Mouse (Mus musculus) forebrain, embryonic 12.5 days (tissue): ENCODE data around the gene Stat6. TPM values are rescaled to one million over a fixed set of nuclear protein-coding genes. Genes with fewer than 3 reads are reported as not detected.

Experiments
- ATAC-seq: fragments of 200-750 bp; cut with Nextera tagmentation; 2 replicates; pipeline ENCODE4 v1.8.0; 2017; ENCODE audit warnings: moderate TSS enrichment; ENCODE audit not compliant: low FRiP score
- H3K27ac ChIP-seq: fragments of 300-500 bp; sonication (generic); 2 replicates; pipeline ENCODE4 v1.5.1; 2016; ENCODE audit warnings: mild to moderate bottlenecking
- H3K27me3 ChIP-seq: fragments of 300-500 bp; sonication (generic); 2 replicates; pipeline ENCODE4 v1.6.1; 2016; ENCODE audit warnings: mild to moderate bottlenecking
- H3K36me3 ChIP-seq: fragments of 300-500 bp; sonication (generic); replicated peaks from 2 replicates; pipeline ENCODE4 v1.6.1; 2016; ENCODE audit warnings: mild to moderate bottlenecking
- H3K4me1 ChIP-seq: fragments of 300-500 bp; sonication (generic); 2 replicates; pipeline ENCODE4 v1.6.1; 2016
- H3K4me2 ChIP-seq: fragments of 300-500 bp; sonication (generic); 2 replicates; pipeline ENCODE4 v1.6.1; 2016; ENCODE audit warnings: mild to moderate bottlenecking, moderate library complexity
- H3K4me3 ChIP-seq: fragments of 300-500 bp; sonication (generic); replicated peaks from 2 replicates; pipeline ENCODE4 v1.5.1; 2016; ENCODE audit warnings: mild to moderate bottlenecking
- H3K9ac ChIP-seq: fragments of 300-500 bp; sonication (generic); 2 replicates; pipeline ENCODE4 v1.6.1; 2016; ENCODE audit warnings: mild to moderate bottlenecking
- H3K9me3 ChIP-seq: fragments of 300-500 bp; sonication (generic); 2 replicates; pipeline ENCODE4 v1.6.1; 2016
- WGBS: fragments of 180-500 bp; shearing (Covaris S2); methylation state at CpG from one replicate; pipeline ENCODE4 v1.1.7; 2016; 5-methylcytosine and 5-hydroxymethylcytosine counted together
- polyA plus RNA-seq: library from polyadenylated mRNA; unstranded; fragments of >200 nt; fragmentation: Nextera tagmentation; extraction: Ambion mirVana; gene quantifications from 2 replicates; pipeline ENCODE4 v1.2.1, GENCODE M21; 2016

Stat6 gene
- polyA plus RNA-seq, 1 experiment from 2014 or later: 5.4 TPM

DNA sequence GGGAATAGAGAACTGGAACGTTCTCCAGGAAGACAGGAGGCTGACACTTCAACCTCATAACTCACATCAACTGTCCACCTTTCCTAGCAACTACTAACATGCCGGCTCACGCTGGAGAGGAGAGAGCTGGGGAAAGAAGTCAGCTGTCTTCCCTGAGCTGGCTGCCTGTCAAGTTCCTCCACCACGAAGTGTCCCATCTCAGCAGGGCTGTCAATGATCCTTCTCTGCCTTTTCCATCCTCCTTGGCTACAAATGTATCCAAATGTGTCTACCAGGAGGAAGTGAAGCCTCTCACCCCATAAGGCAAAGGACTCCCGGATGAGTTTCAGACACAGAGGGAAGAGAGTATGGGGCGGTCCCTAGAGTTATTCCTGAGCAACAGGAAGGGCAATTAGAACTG lies 24.6 kb upstream of the Stat6 start:
- ATAC-seq: no peak
- peaks cover 75% of the 10 kb centered on the region for H3K4me1 ChIP-seq
- H3K4me3 ChIP-seq: peak overlapping the region; percentile 7
- no peaks in the 10 kb centered on the region for H3K36me3 ChIP-seq
- H3K27me3 ChIP-seq: no peaks in the 10 kb centered on the region
- H3K9me3 ChIP-seq: no peaks in the 10 kb centered on the region
- 56% methylated on average over 6 of the region's 6 CpGs for WGBS
- peak overlapping the region; percentile 65 for H3K4me2 ChIP-seq
- peak overlapping the region; percentile 17; the same call in 1 of the 2 replicates for H3K9ac ChIP-seq
- no peak overlapping the region for H3K27ac ChIP-seq

DNA sequence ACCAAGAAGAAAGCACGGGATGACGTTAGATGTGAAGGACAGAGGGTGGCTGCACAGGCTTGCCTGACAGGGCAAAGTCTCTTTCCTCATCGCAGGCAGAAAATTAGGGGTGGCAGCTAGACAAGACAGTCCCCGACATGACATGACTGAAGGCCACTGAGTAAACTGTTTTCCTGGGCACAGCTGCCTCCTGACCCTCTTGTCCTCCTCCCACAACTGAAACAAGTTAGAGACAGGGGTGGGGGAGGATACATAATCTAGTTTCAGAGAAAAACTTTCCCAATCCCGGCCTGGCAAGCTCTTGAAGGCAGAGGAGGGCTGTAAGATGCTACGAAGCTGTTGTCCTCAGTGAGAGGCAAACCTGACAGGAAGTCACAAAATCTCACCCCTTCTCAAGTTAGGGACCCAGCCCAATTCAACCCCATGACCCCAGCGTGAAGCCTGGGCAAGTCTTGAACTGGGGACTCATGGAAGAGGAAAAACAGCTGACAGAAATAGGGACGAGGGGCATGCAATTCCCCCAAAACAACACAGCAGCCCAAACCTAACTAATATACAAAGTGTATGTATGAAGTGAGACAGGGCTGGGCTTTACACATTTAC lies 23.6 kb upstream of the Stat6 start:
- Histone ChIP-seq H3K4me2 (peak overlapping the region; percentile 65), H3K9me3 (no peaks in the 10 kb centered on the region), H3K4me1 (peaks cover 70% of the 10 kb centered on the region), H3K9ac (peak overlapping the region; percentile 89), H3K27me3 (no peaks in the 10 kb centered on the region), H3K36me3 (no peaks in the 10 kb centered on the region), H3K4me3 (peak overlapping the region; percentile 74), H3K27ac (no peak overlapping the region)
- ATAC-seq: no peak
- 29% methylated on average over 8 of the region's 8 CpGs for WGBS

DNA sequence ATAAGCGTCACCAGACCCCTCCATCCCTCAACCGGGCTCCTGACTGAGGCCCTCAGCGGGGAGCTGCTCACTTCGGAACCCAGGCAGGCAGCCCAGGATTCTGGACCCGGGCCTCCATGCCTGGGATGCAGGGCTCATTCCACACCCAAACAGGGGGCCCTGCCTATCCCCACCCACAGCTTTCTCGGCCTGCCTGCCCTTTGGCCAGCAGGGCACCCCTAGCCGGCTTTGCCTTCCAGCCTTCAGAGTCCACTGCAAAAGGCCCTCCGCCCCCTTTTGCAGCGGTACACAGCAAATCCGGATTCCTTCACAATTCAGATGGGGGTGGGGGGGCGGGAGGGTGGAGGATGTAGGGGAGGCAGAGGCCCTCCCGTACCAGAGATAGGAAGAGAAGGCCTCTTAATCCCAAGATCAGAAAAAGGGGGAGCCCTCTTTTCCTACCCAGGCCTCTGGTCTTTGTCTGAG lies 22.8 kb upstream of the Stat6 start:
- Histone ChIP-seq H3K4me2 (peak overlapping the region; percentile 65), H3K4me1 (peaks cover 62% of the 10 kb centered on the region), H3K9ac (peak overlapping the region; percentile 89), H3K4me3 (peak overlapping the region; percentile 74), H3K27me3 (no peaks in the 10 kb centered on the region), H3K36me3 (no peaks in the 10 kb centered on the region), H3K27ac (peak overlapping the region; percentile 89), H3K9me3 (no peaks in the 10 kb centered on the region)
- WGBS: under 1% methylated on average over 12 of the region's 12 CpGs
- ATAC-seq: peak; percentile 1

DNA sequence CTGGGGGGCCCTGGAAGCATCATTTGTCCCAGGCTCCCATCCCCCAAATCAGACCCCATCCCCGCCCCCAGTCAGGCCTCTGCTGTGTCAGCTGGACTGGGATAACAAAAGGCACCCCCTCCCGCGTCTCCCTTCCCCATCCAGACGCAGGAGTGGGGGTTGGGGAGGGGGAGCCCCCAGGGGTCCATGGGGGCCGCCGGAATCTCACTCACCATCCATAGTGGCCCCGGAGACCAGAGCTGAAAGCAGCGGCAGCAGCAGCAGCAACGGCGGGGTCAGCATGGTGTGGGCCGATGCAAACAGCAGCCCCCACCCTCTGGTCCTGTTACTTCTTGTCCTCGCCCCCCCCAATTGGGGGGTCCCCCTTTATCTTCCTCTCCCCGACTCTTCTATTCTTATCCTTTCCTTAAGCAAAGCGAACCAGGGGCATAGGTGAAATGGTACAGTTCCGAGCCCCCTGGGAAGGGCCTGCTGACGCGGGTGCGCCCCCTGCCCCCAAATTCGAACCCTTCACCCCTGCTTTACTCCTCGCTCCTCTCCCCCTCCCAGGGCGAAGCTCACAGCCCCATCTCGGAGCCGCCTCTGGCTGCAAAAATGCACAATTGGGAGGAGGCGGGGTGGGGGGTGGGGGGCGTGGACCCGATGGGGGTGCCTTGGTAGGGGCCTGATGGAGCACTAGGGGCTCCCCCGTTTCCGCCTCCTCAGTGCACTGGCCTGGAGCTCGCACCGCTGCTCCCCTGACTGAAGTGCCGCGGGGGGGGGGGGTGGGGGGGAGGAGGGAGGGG lies 22.2 kb upstream of the Stat6 start, which contains the start of gene Lrp1:
TSS of gene Lrp1 (minus strand) at position 743 of the 785 bp plus-strand sequence.
- Histone ChIP-seq H3K4me1 (peaks cover 56% of the 10 kb centered on the region), H3K9me3 (no peaks in the 10 kb centered on the region), H3K4me2 (peak within 1 kb of the TSS; percentile 65), H3K4me3 (peak within 1 kb of the TSS; percentile 74), H3K36me3 (no peaks in the 10 kb centered on the region), H3K27ac (peak within 1 kb of the TSS; percentile 89), H3K27me3 (no peaks in the 10 kb centered on the region), H3K9ac (peak within 1 kb of the TSS; percentile 89)
- peak; percentile 83 for ATAC-seq
- under 1% methylated on average over 27 of the region's 32 CpGs for WGBS

DNA sequence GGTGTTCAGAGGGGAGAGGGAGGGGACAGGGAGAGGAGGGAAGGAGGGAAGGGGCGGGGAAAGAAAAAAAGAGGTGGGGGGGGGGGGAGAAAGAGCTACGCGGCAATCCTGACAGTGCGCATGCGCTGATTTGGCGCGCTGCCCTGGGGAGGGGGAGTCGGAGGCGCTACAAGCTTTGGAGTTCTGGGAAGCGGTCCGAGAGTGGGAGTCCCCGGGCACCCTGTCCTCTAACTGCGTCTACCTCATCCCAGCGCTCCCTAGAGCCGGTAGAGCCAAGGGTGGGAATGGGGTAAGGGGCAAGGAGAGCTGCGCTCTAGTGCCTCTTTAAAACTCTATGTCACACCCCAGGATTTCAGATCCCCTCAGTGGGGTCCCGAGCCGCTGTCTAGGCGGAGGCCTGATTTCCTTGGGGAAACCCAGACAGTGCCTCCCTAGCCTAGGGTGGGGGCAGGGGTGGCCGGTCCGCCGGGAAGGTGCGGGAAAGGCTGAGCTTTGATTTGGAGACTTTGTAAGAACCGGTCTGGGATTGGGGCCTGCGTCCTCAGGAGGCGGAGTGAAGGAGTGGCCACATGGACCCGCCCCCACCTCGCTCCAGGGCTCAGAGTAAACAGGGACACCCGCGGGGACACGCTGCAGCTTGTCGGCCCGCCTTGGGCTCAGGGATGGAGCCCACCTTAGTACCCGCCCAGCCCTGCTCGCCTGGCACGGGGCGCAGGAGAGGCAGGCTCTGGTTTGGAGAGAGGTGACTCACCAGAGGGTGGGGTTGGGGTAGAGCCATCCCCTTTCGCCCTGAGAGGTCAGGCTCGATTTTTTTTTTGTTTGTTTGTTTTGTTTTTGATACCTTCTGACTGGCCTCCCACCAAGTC lies 21.4 kb upstream of the Stat6 start:
- Histone ChIP-seq H3K36me3 (no peaks in the 10 kb centered on the region), H3K27me3 (no peaks in the 10 kb centered on the region), H3K9ac (peak overlapping the region; percentile 89), H3K4me3 (peak overlapping the region; percentile 74), H3K27ac (peak overlapping the region; percentile 89), H3K4me2 (peak overlapping the region; percentile 65), H3K9me3 (no peaks in the 10 kb centered on the region), H3K4me1 (peaks cover 48% of the 10 kb centered on the region)
- ATAC-seq: peak; percentile 90
- WGBS: under 1% methylated on average over 34 of the region's 39 CpGs

DNA sequence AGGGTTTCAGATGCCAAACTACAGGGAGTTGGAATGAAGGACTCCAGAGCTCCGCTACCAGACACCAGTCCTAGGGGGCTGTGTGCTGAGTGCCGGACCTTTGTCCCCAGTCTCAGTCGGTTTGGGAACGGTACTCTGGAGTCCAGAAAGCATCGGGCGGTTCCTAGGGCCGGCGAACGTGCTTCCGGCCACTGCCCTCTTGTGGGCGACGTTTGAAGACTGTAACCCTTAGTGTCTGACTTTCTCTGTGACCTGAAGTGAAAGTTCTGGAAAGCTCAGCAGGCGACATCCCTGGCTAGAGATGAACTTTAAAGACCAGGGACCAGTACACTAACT lies 20.8 kb upstream of the Stat6 start:
- H3K36me3 ChIP-seq: no peaks in the 10 kb centered on the region
- WGBS: under 1% methylated on average over 13 of the region's 13 CpGs
- H3K4me3 ChIP-seq: peak overlapping the region; percentile 74
- H3K4me1 ChIP-seq: peaks cover 42% of the 10 kb centered on the region
- peak; percentile 12 for ATAC-seq
- peak overlapping the region; percentile 89 for H3K9ac ChIP-seq
- H3K27me3 ChIP-seq: no peaks in the 10 kb centered on the region
- no peaks in the 10 kb centered on the region for H3K9me3 ChIP-seq
- H3K27ac ChIP-seq: peak overlapping the region; percentile 89
- peak overlapping the region; percentile 65 for H3K4me2 ChIP-seq

DNA sequence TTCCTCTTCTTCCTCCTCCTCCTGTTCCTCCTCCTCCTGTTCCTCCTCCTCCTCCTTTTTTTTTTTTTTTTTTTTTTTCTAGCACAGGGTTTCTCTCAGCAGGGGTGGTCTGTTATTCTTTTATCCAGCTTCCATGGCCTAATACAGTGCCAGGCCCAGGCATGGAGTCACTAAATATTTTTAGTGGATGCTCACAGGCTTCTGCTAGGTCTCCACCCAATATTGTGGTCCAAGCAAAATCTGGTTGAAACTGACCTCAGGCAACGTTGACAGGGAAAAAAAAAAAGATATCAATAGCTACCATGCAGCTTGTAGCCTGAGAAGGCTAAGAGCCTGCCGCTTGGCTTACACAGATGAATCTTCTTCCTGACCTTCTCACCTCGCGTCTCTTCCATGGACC lies 20.1 kb upstream of the Stat6 start:
- H3K27me3 ChIP-seq: no peaks in the 10 kb centered on the region
- no peak for ATAC-seq
- H3K27ac ChIP-seq: peak overlapping the region; percentile 89; the same call in 1 of the 2 replicates
- H3K4me3 ChIP-seq: no peak overlapping the region
- no peak overlapping the region for H3K4me2 ChIP-seq
- H3K4me1 ChIP-seq: peaks cover 35% of the 10 kb centered on the region
- no peak overlapping the region for H3K9ac ChIP-seq
- H3K9me3 ChIP-seq: no peaks in the 10 kb centered on the region
- no peaks in the 10 kb centered on the region for H3K36me3 ChIP-seq
- WGBS: 63% methylated on average over 4 of the region's 4 CpGs

DNA sequence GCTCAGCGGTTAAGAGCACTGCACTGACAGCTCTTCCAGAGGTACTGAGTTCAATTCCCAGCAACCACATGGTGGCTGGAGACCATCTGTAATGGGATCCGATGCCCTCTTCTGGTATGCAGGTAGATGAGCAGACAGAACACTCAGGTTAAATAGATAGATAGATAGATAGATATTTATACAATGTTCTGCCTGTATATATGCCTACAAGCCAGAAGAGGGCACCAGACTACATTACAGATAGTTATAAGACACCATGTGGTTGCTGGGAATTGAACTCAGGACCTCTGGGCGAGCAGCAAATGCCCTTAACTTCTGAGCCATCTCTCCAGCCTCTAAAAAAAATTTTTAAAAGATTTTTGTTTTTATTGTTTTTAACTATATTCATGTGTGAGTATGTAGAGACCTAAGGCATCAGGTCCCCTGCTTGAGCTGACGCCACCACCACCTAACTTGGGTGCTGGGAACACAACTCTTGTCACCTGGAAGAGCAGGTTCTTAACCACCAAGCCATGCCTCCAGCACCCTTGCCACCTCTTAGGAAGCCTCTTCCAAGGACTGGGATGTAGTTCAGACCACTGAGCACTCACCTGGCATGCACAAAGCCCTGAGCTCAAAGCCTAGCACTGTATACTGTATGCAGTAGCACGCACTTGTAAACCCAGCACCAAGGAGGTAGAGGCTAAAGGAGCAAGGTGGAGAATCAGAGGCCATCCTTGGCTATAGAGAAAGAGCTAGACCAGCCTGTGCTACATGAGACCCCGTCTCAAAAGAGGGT lies 19.2 kb upstream of the Stat6 start:
- Histone ChIP-seq H3K4me1 (peaks cover 25% of the 10 kb centered on the region), H3K4me2 (no peak overlapping the region), H3K27me3 (no peaks in the 10 kb centered on the region), H3K9ac (no peak overlapping the region), H3K4me3 (no peak overlapping the region), H3K27ac (no peak overlapping the region), H3K9me3 (no peaks in the 10 kb centered on the region), H3K36me3 (no peaks in the 10 kb centered on the region)
- 97% methylated on average over 6 of the region's 6 CpGs for WGBS
- no peak for ATAC-seq

DNA sequence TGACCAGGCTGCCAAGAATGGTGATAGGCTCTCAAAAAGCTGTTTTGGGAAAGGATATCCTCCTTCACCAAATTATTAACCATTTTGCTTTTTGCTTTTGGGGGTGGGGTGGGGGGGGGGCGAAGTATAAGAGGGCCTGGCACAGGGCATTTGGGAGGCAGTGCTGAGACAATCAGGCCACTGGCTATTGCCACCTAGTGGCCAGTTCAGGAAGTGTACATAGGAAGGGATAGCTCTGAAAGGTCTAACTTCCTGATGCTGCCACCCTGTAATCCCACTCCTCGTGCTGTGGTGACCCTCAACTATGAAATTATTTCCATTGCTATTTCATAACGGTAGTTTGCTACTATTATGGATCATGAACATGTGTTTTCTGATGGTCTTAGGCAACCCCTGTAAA lies 16.4 kb upstream of the Stat6 start:
- H3K27ac ChIP-seq: no peak overlapping the region
- ATAC-seq: no peak
- H3K4me2 ChIP-seq: no peak overlapping the region
- no peaks in the 10 kb centered on the region for H3K27me3 ChIP-seq
- H3K36me3 ChIP-seq: no peaks in the 10 kb centered on the region
- H3K4me1 ChIP-seq: peaks cover 11% of the 10 kb centered on the region
- no peak overlapping the region for H3K4me3 ChIP-seq
- no peak overlapping the region for H3K9ac ChIP-seq
- H3K9me3 ChIP-seq: no peaks in the 10 kb centered on the region
- WGBS: 89% methylated on average over 3 of the region's 3 CpGs

DNA sequence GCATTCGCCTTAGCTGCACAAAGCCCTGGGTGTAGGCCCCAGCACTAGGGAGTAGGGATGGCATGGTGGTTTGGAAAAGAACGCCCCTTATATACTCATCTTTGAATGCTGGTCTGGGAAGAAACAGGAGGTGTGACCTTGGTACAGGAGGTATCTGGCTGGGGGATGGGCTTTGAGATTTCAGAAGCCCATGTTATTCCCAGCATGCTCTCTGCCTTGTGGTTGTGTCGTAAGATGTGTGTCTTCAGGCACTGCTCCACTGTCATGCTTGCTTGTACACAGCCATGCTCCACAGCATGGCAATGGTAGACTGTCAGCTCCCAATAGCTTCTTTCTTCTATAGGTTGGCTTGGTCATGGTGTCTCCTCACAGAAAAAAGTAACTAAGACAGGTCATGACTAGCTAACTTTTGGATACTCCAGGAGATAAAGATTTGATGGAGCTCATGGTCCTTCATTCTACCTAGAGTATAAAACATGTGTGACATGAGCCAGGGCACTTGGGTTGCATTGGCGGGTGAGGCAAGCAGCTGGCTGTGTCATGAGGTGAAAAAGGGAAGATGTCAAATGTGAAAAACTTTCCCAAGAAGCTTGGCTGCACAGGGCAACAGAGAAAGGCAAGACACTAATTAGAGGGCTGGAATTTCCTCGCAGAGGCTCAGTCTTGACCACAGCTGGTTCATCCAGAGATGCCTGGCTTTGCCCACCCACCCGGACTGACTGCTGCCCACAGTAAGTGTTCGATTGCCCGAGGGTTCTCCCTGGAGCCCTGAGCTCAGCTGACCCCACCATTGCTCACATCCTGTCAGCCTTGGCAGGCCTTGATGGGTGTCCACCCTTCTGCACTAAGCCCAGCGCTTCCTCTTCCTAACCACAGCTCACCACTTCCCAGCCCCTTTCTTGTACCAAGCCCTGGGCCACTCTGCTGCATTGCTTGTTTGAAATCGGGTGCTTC lies 11.2 kb upstream of the Stat6 start:
- Histone ChIP-seq H3K27ac (no peak overlapping the region), H3K9ac (no peak overlapping the region), H3K4me1 (no peaks in the 10 kb centered on the region), H3K4me3 (no peak overlapping the region), H3K9me3 (no peaks in the 10 kb centered on the region), H3K4me2 (no peak overlapping the region), H3K36me3 (no peaks in the 10 kb centered on the region), H3K27me3 (no peaks in the 10 kb centered on the region)
- WGBS: 83% methylated on average over 10 of the region's 10 CpGs
- ATAC-seq: no peak
